Mouse (Mus musculus): ENCODE measurements around the gene Ccser2.

Ccser2 gene

DNA sequence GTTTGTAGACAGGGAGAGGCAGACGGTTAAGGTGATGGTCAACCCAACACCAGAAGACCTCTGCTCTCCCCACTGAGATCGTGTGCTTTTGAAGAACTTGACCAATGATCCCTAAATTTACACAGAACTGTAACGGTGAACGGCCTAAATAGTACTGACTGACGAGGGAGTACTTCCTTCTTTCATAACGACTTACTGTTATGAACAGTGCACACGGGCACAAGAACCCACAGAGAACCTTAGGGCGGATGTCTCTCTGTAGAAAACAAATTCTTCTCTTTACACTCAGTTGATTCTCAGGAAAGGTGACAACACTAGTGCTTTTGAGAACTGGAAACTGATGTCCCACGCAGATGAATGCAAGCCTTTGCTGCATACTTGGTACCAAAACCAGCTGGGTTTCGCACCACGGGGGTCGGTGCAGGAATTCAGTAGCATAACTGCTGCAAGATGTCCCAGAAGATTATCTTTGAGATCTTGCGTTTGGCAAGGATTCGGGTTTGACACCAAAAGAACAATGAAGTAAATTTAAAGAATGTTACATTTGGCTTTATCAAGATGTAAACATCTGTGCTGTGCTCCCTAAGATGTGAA, 99.7 kb downstream of the Ccser2 start:
- DNase-seq (ENCODE audit: low read depth) = peak; percentile 44

GRCm38 (mm10) chr14:36866966-36867700, 101.4 kb downstream of the Ccser2 start:
- DNase-seq (ENCODE audit: low read depth) = peak; percentile 89

DNA sequence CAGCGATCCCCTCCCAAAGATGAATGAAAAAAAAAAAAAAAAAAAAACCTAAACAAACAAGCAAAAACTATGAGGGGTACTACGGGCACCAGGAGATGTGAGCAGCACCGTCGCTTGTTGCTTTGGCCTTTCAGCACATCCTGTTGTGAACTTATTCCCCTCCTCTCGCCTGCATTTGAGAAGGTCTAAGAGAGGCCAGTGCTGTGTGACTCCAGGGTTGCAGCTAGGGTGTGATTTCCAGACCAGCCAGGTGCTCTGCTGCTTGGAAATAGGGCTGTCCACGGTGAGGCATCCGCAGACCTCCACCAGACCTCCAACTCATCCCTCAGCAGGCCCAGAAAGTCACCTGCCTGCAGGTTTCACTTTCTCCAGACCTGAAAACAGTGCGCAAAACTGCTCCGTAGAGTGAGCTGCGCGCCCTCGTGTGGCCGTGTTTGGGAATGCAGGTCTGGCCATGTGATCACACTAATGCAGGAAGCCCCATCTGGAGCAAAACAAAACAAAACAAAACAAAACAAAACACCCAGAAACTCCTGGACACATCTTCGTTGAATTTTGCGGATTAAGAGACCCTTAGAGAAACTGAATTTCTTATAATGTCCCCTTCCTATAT, 104.6 kb downstream of the Ccser2 start:
- DNase-seq (ENCODE audit: low read depth) = peak; percentile 97

DNA sequence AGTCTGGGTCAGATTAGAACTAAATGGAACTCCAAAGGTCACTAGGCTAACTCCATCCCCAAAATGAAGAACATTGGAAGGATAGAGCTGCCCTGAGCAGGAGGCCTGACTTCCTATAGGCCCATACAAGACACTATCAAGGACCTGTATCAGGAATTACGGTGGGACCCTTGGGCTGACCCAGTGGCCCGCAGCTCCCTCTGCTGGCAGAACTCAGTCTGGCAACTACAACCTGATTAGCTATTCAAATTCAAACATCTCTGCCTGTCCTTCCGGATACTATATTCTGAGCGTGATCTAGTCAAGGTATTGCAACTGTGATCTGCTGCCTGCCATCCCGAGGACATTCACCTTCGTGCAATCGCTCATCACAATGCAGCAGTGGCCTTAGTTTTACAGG, 106.2 kb downstream of the Ccser2 start:
- peak; percentile 75 for DNase-seq (ENCODE audit: low read depth)

DNA sequence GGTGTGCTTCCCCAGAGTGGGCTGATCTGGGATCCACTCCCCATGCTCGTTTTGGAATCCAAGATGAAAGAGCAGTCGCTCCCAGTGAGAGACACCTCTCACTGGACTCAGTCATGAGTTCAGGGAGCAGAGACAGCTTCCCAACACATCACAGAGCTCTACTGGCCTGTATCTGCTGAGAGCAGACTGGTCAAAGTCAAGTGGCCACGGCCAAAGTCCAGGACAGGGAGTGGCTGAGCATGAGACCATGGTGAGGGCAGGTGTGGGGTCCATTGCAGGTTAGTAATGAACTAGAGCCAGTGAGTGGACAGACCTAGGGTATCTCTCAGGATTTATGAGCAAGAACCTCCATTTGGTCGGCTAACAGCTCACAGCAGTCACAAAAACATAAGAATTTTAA, 109.6 kb downstream of the Ccser2 start:
- no peak for DNase-seq (ENCODE audit: low read depth)

- DNase-seq (ENCODE audit: low read depth) = no peak
Observed at GRCm38 (mm10) chr14:36852972-36853371, 115.6 kb downstream of the Ccser2 start.

- DNase-seq (ENCODE audit: low read depth) = no peak
Observed at GRCm38 (mm10) chr14:36848860-36849259, 119.7 kb downstream of the Ccser2 start.

All from naive thymus-derived CD4-positive, alpha-beta T cell, adult 2 months (primary cell).